Mouse (Mus musculus) spleen, adult 12 weeks (tissue): ENCODE measurements around the gene Styxl1.

Experiments used
- DNase-seq: peaks from one replicate; pipeline ENCODE4 v3.0.0; 2022; ENCODE audit warnings: low spot score

Styxl1 gene

DNA sequence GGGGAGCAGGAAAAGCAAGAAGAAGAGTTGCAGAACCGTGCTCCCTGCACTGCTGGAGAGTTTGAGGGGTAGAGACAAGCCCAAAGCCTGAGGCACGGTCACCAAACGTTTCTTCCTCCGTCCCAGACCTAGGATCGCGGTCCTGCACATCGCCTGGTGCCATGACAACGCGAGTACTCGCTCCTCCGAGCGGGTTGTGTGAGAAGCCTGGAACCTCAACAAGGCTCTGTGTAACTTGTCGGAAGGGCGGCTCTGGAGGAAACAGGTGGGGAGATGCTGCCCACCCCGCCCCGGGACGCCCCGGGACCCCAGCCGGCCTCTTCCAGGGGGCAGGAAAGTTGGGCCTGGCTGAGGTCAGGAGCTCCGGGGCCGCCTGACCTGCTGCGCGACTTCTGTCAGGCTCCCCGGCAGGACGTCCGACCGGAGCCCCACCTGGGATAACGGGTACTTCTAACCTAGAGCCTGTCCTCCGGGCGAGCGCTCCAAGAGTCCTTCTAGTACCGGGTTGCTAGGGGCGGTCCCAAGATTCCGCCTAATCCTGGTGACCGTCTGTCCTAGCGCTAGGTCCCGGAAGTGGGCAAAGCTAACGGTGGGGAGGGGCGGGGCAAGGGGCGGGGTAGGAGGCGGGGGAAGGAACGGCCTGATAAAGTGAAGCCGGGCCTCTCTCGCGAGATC lies at the start of gene Styxl1:
Styxl1 (minus strand) TSS at position 590 of the 675 bp plus-strand sequence.
- no peak for DNase-seq

DNA sequence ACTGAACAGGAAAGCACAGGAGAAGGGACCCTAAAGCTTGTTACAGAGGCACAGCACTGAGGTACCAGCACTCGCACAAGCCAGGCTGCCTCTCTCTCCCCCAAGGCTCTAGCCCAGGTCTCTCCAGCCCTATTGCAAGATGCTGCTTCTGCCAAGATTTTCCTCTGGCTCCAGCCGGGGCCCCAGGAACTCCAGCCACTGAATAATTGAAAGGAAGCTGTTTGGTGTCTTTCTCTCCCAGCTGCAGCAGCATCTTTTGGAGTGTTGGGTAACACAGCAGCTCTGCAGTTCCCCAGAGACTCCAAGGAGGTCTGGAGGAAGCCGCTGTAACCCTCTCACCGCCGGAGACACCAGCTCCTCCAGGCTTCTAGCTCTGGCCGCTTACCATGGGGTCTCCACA lies 48.0 kb upstream of the Styxl1 start:
- DNase-seq, result no peak

DNA sequence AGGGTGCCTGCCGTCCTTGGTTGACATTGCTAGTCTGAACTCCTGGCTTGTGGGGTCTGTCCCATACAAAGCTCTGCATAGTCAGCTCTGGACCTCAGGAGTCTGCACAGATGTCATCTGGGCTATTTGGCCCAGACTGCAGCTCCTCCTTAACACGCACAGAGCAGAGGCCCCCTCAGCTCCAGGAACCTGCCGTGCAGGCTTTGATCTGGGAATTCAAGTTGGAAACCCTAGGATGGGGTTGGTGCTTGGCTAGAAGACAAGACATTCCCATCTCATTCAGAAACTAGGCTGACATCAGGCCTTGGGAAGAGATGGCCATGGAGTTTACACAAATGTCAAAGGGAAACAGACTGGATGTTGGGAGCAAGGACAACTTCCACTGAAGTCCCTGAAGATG lies 46.3 kb upstream of the Styxl1 start:
- no peak for DNase-seq

DNA sequence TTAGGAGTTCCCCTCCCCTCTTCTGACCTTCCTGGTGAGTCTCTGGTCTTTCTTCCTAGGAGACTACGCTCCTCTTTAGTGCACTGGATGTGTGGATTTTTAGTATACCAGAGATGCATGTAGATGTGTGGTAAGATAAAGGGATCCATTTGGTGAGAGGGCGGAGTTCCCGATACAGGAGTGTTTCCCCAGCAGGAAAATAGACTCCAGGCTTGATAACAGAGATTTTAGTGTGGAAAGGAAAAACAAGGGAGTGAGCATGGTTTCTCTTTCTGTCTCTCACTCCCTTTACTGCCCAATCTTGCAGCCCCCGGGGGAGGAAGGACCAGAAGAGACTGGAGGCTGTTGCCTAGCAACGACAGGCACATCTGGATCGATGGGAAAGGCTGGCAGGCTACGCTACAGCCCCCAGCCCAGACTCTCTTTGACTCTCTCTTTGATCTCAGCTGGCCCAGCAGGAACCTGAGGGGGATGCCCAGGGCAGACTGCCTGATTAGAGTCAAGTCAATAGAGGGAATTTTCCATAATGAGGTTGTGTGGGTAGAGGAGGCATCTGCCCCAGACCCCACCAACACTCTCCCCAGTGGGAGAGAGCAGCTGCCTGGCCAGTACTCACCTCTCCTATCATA lies 44.2 kb upstream of the Styxl1 start:
- DNase-seq, result no peak

DNA sequence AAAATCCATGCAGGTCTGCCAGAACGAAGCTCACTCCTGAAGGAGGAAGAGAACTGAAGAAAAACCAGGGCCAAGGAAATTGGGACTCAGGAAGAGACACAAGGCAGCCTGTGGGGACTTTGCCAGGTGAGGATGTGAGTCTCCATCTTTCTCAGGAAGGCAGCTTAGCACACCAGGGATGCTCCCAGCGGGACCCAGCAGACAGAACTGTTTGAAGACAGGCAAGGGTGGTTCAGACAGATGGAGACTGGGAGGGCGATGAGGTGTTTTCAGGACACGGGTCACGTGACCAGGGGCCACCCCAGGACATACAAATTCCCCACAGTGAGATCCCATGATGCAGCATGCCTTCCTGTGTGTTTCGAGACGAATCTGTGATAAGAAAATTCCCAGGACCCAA lies 40.3 kb upstream of the Styxl1 start:
- no peak for DNase-seq

DNA sequence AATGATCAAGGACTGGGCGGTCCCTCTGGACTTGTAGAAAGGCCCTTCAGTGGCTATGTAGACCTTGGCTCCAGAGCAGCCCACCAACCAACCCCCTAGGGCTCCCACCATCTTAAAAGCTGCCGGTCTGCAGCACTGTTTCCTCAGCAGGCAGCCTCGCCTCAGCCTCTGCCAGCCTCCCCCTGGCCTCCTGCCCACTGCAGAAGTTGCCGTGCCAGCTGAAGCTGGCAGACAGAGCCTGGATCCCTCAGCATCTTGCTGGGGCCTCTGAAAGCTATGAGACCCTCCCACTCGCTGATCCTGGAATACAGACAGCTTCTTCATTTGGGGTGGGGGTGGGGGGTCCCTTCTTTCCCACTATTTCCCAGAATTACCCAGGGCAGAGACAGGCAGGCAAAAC lies 34.8 kb upstream of the Styxl1 start:
- DNase-seq, result no peak

DNA sequence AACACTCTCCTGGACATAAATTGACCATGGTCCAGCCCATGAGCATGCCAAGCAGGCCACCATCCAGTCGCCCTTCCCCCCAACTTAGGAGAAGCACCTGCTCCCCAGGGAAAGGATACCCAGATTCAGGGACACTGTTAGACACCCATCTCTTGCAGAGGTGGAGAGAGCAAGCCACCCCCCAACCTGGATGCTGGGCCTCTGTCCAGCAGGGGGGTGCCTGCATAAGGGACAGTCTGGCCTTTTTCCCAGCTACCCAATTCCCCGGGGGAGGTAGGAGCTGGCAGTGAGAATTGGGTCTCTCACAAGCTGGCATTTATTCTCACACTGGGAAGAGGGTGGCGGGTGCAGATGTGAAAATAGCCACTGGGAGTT lies 29.1 kb upstream of the Styxl1 start:
- DNase-seq, result no peak

DNA sequence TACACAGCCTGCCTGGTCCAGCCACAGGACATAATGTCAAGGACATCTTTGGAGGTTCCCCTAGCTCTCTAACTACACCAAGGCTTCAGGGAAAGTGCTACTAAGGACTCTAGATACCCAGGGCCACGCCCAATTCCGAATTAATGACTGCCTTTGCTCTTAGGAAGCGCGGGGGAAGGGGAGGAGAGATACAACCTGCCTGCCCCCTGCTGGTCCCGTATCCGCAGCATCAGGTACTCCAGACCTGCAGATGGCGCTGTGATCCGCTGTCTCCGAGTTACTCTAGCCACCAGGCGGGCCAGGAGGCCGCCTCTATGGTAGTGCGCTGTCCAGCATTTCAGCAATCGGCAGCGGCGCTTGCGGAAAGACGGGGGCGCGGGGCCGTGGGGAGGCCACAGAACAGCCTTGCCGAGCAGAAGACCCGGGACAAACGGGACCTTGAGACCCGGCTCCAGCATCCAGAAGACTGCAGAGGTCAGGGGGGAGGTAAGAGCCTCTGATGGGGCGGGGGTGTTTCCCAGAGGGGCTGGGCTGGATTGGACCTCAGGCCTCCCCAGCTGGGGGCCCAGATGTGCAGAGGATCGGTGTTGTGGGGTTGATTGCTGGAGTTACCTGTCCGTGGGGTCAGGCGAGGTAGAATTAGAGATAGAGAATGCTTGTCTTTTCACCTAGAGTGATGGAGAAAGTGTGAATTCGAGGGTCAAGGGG lies 28.5 kb upstream of the Styxl1 start, which contains the start of gene Srrm3:
Srrm3 (plus strand) TSS at position 336 of the 708 bp plus-strand sequence.
- DNase-seq, result peak; percentile 80

DNA sequence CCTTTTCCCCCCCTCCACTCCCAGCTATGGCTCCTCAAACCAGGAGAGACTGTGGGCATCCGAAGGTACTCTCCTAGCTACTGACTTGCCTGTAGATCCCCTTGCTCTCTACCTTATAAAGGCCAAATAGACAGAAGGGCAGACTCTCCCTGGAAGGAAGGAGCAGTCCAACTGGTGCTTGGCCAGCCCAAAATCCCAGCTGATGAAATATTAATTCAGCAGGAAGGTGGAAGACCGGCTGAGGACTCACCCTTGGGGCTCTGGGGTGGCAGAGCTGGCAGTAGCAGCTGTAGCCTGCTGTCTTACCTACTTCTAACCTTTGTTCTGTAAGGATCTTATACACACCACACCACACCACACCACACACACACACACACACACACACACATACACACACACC lies 26.6 kb upstream of the Styxl1 start:
- DNase-seq, result no peak

DNA sequence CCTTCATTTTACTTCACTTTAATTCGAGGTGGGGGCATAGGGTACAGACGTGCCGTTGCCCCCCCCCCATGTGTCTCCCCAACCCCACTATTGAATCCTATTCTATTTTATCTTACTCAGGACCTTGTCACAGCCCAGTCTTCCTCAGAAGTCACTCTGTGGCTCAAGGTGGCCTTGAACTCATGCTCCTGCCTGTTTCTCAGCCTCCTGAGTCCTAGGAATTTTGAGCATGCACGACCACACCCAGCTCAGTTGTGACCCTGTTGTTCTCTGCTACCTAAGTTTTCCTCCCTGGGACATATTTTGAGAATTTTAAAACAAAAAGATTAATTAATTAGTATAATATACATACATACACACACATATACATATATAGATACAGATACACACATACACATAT lies 25.5 kb upstream of the Styxl1 start:
- no peak for DNase-seq

DNA sequence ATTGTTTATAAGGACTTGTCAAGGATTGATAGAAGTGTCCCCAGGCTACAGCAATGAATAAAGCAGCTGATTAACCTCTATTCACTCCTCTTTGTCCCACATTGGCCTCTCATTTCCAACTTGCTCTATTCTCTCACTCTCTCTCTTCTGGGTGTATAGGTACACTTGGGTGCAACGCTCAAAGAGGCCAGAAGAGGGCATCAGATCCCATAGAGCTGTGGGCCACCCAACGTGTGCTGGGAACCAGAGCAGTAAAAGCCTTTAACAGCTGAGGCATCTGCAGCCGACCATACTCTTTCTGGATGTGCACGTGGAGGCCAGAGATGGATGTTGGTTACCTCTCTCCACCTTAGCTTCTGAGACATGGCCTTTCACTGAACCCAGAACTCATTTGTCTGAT lies 24.9 kb upstream of the Styxl1 start:
- no peak for DNase-seq

DNA sequence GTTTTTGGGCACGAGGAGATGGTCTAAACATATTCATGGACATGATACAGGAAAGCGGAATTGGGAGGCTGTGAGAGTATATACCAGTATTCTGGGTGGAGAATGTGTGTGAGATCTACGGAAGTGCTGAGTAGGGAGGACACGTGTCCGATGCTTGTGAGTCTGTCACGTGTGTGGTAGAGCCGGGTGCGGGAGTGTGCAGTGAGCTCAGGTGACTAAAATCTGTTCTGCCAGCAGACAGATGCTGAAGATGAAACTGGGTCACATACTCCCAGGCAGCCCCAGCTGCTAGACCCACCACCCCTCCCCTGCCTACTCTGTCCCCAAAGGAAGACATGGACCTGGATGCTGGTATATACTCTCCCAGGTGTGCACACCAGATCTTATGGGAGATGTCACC lies 24.5 kb upstream of the Styxl1 start:
- DNase-seq, result no peak

DNA sequence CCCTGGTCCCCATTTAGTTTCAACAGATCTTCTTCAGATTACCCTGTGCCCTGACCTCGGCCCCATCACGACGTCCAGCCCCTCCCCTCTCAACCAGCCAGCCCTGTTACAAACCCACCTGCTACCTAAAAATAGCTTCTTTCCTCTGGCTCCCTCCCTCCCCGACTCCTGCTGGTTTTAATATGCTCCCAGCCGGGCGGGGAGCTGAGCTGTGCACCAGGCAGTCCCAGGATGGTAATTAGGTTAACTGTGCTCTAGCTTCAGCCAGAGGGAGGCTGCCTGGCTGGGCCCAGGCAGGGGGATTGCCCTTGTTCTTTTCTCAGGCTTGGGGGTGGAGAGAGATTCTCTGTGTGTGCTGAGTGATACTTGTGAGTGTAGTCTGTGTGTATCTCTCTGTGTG lies 22.7 kb upstream of the Styxl1 start:
- DNase-seq, result no peak

DNA sequence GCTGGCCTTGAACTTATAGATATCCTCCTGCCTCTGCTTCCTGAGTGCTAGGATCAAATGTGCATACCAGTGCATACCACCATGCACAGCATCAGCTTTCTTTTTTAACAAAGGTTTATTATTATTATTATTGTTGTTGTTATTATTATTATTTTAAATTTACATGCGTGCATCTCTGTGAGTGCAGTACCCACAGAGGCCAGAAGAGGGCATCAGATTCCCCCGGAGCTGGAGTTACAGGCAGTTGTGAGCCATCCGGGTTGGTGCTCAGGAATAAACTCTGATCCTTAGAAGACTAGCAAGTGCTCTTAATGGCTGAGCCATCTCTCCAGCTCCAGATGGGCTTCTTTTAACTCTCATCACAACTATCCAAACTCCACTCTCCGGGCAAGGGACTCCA lies 21.6 kb upstream of the Styxl1 start:
- no peak for DNase-seq

DNA sequence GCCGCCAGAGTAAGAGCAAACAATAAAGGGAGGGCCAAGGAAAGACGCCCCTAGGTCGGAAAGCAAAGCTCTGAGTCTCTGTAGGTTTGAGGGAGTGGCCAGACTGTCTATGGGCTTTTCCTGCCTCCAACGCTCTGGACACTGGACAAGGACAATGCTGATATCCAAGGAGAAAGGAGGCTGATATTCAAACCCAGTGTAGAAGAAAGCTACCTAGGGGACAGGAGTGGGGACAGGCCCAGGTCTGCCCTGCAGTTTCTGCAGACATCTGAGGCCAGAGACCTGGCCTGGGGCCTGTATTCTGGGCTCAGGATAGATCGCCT lies 16.6 kb upstream of the Styxl1 start:
- DNase-seq, result no peak

DNA sequence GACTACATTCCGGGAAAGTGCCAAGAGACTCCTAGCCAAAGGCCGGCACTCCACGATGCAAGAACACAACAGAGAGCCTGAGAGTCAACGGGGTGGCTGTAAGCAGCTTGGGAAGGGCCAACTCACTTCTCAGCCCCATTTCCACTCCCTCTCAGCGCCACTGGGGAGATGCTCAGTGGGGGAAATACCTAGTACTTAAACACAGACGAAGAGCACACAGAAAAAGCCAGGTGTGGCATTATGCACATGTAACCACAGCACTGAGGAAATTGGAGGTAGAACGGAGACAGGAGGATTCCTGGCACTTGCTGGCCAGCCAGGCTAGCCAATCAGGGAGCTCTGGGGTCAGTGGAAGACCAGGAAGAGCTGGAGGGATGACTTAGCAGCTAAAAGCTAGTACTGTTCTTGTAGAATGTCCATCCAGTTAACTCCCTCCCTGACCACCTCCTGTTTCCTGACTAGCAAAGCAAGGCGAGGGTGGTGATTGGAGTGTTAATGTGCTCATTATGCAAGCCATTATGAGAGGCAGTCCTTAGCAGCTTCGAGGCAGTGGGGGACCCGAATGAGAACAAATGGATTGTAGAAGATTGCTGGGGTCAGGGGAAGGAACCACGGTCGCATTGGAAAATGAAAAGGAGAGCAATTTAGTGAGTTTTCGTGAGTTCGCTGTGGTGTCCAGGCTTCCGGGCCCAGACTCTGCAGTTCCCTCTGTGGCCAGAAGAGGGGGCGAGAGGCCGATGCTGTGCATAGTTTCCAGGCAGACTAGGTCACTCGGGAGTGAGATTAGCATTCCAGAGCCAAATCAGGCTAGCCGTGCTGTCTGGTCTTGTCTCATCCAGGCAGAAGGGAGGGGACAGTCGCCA lies 16.0 kb upstream of the Styxl1 start:
- DNase-seq, result peak; percentile 66

DNA sequence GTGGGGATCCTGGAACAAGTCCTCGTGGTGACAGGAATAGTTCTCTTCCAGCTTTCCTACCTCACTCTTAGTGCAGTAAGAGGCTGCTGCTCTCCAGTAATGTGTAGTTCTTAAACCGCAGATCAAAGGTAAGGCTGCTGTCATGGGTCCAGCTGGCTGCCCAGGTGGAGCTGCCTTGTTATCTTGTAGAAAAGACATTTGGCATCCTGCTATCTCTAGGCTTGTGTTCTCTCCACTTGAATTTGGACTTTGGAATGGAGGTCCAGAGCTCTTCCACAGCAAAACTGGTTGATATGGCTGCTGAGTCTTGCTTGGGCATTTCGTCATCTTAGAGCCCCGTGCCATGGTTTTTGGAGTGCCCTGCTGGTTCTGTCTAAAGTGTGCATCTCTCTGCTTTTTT lies 4.7 kb upstream of the Styxl1 start:
- DNase-seq, result no peak

DNA sequence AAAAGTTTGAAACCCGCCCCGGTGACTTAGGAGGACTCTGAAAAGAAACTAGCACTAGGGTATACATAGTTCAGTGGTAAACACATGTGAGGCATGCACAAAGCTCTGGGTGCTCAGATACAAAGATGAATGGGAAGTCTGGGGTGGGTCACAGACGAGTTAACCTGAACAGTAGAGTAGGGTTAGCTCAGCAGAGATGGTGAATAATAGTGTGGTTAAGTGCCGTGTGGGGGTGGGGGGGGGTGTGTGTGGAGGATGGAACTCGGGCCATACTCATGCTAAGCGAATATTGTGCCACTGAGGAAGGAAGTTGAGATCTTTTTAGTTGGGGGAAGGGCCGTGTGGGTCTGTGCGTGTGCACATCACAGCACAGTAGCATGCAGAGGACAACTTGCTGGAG lies 2.1 kb upstream of the Styxl1 start:
- DNase-seq, result no peak

DNA sequence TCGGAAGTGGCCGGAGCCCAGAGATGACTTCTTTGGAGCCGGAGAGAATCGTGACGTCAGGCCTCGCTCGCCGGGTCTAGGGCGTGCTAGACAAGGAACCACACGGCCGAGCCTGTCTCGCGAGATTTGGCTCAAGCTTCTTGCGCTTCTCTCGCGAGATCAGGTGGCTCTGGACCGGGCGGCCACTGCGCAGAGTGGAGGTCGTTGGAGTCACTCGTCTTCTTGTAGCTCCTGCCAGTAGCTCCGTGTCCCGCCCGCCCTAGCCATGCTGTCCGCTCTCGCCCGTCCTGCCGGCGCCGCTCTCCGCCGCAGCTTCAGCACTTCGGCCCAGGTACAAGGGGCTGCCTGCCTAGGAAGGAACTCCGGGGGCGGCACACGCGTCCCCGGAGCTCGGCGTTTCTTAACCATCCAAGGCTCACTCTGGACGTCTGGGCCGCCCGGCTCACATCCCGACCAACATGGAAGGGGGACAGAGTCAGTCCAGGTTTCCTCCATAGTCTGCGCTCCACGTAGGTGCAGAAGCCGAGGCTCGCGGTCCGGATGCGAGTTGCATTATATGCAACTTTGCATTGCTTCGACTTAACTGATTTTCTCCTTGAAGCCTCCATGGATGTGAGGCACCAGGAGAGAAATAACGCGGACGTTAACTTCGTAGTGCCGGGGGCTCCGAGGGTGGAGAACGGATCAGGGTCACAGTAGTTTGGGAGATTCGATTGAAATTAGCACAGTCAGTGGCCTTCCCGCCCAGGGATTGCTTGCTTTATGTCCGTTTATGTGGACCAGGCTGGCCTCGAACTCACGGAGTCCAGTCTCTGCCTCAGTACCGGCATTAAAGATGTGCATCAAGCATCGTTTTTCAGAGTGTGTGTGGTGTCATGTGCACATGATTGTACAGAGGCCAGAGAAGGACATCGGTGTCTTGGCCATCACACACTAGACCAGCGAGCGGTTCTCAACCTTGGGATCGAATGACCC lies 573 bp upstream of the Styxl1 start, which contains the start of gene Mdh2:
Mdh2 (plus strand) TSS at position 10 of the 975 bp plus-strand sequence.
- peak; percentile 96 for DNase-seq

DNA sequence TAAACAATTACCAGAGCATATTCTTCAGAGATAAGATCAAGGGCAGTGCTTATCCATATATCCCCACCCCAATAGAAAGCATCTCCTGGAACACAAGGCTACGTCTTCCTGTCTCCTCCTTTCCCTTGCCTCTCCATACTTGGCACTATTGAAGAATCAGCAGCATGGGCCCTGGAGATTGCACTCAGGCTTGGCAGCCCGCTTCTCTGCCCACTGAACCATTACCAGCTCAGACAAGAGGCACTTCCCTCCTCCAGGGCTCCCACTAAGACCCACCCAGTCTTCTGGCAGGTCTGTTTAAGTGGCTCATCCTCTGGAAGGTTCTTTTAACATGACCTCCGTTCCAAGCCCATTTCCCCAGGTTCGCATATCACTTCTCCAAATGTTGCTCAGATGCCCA lies 1.6 kb downstream of the Styxl1 start:
- no peak for DNase-seq

DNA sequence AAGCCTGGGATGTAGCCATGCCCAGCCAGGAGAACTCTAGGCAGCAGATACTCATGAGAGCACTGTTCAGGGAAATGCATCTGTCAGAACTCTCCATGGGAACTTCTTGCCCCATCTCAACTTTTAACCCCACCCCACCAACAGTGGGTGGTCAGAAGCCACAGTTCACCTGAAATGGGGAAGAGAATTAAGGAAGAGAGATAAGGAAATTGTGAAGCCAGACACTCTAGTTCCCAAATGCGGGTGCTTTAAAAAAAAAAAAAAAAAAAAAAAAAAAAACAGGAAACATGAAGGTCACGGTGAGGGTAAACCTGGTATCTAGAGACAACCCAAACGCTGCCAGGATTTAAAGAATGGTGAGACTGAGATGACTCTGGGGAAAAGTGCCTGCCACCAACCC lies 5.7 kb downstream of the Styxl1 start:
- no peak for DNase-seq
